Mouse (Mus musculus) limb, embryonic 11.5 days (tissue): ENCODE measurements around the gene Eif4g3. TPM values are rescaled to one million over a fixed set of nuclear protein-coding genes. Genes with fewer than 3 reads are reported as not detected.

Experiments
- ATAC-seq: fragments of 200-750 bp; cut with Nextera tagmentation; 2 replicates; pipeline ENCODE4 v1.8.0; 2017; ENCODE audit warnings: low read depth; ENCODE audit not compliant: insufficient number of reproducible peaks, low FRiP score, low TSS enrichment
- DNase-seq: peaks from one replicate; pipeline ENCODE4 v3.0.0-alpha.2; 2015; ENCODE audit warnings: low spot score
- H3K27ac ChIP-seq: fragments of 300-500 bp; sonication (generic); replicated peaks from 2 replicates; pipeline ENCODE4 v1.5.1; 2014; ENCODE audit warnings: low read depth, mild to moderate bottlenecking, low read length
- H3K27me3 ChIP-seq: fragments of 300-500 bp; sonication (generic); 2 replicates; pipeline ENCODE4 v1.6.1; 2014; ENCODE audit warnings: mild to moderate bottlenecking, low read length, mixed read lengths; ENCODE audit not compliant: control insufficient read depth, insufficient read depth
- H3K36me3 ChIP-seq: fragments of 300-500 bp; sonication (generic); 2 replicates; pipeline ENCODE4 v1.6.1; 2014; ENCODE audit warnings: mild to moderate bottlenecking, low read length, moderate library complexity, mixed read lengths; ENCODE audit not compliant: control insufficient read depth, insufficient read depth
- H3K4me1 ChIP-seq: fragments of 300-500 bp; sonication (generic); 2 replicates; pipeline ENCODE4 v1.6.1; 2014; ENCODE audit warnings: low read length, mixed read lengths; ENCODE audit not compliant: control insufficient read depth, insufficient read depth
- H3K4me2 ChIP-seq: fragments of 300-500 bp; sonication (generic); 2 replicates; pipeline ENCODE4 v1.6.1; 2014; ENCODE audit warnings: low read depth, mild to moderate bottlenecking, moderate library complexity; ENCODE audit not compliant: severe bottlenecking
- H3K4me3 ChIP-seq: fragments of 300-500 bp; sonication (generic); 2 replicates; pipeline ENCODE4 v1.5.1; 2014; ENCODE audit warnings: low read depth, low read length
- H3K9ac ChIP-seq: fragments of 300-500 bp; sonication (generic); 2 replicates; pipeline ENCODE4 v1.6.1; 2014; ENCODE audit warnings: mild to moderate bottlenecking, low read length
- H3K9me3 ChIP-seq: fragments of 300-500 bp; sonication (generic); 2 replicates; pipeline ENCODE4 v1.6.1; 2016; ENCODE audit warnings: low read length; ENCODE audit not compliant: control insufficient read depth
- WGBS: fragments of 180-500 bp; shearing (Covaris S2); extraction: QIAGEN DNeasy Blood & Tissue Kit; methylation state at CpG from one replicate; pipeline ENCODE4 v1.1.7; 2014; 5-methylcytosine and 5-hydroxymethylcytosine counted together
- polyA plus RNA-seq: library from polyadenylated mRNA; unstranded; fragments of >200 nt; fragmentation: Nextera tagmentation; extraction: Ambion mirVana; gene quantifications from 2 replicates; pipeline ENCODE4 v1.2.1, GENCODE M21; 2014

Eif4g3 gene
- polyA plus RNA-seq, 1 experiment from 2014 or later: 45.5 TPM

DNA sequence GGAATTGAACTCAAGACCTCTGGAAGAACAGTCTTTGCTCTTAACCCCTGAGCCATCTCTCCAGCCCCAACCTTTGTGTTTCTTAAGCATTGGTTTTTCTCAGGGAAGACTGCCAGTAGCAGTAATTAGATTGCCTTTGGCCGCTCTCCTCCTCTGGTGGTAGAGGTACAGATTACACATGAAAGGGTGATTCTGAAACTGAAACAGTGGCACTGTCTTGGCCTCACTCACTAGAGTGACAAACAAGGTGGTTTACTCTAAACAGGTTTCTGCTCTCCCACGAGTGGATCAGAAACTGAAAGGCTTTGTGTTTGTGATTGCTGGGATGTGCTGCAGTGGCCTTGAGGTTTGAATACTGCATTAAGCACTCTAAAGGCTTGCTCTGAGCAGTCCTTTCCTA, 96.7 kb downstream of the Eif4g3 start:
- Histone ChIP-seq H3K9me3 (no peaks in the 10 kb centered on the region), H3K4me3 (no peak overlapping the region), H3K9ac (no peak overlapping the region), H3K4me2 (no peak overlapping the region), H3K36me3 (peaks cover 9% of the 10 kb centered on the region), H3K27me3 (no peaks in the 10 kb centered on the region), H3K27ac (no peak overlapping the region), H3K4me1 (no peaks in the 10 kb centered on the region)
- no peak for DNase-seq
- WGBS: 83% methylated on average over 2 of the region's 2 CpGs
- ATAC-seq: no peak

DNA sequence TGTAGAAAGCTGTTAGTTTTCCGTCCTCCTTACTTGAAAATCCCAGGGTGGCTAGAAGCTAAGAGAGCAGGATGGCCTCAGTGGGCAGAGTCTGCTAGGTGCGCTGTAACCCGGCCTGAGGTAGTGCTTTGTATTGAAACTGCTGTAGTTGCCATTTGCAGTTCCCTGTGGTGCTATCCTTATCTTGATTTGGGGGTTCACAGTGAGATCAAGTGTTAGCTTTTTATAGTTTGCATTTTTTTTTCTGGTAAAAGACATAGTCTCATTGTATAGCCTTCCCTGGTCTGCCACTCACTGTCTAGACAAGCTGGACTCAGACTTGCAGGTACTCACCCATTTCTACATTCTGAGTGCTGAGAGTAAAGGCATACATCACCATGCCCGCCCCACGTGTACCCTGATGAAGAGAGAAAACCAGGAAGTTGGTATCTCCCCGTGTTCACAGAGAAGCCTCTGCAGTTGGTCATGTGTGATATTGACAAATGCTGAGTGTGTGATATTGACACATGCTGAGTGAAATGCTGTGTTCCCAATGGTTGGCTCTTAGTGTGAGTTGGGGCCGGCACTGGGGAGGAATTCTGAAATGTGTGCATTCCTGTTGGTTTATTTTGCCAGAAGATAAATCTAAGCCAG, 98.9 kb downstream of the Eif4g3 start:
- 92% methylated on average over 7 of the region's 7 CpGs for WGBS
- ATAC-seq: no peak
- H3K36me3 ChIP-seq: peaks cover 6% of the 10 kb centered on the region

DNA sequence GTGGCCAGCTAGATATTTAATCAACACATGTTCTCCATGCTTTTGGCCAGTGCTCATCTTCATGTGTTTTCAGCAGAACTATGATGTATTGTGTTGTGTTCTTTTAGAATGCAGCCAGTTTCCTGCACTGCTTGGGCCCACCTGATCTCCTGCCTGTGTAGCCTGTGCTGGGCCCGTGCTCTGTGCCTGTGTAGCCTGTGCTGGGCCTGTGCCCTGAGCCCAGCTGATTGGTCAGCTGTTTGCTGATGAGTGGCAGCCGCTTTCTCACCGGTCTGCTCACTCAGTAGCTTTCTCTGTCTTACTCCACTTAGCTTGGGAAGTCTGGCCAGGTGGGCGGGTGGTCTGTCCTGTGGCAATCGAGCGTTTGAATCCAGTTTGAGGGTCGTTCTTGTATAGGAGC, 107.6 kb downstream of the Eif4g3 start:
- DNase-seq: no peak

More for the DNA sequence above, 98.9 kb downstream of the Eif4g3 start:
- H3K4me1 ChIP-seq: no peaks in the 10 kb centered on the region
- no peak overlapping the region for H3K4me2 ChIP-seq
- H3K9me3 ChIP-seq: no peaks in the 10 kb centered on the region
- H3K27ac ChIP-seq: no peak overlapping the region
- no peak for DNase-seq
- no peaks in the 10 kb centered on the region for H3K27me3 ChIP-seq
- H3K9ac ChIP-seq: no peak overlapping the region
- no peak overlapping the region for H3K4me3 ChIP-seq

DNA sequence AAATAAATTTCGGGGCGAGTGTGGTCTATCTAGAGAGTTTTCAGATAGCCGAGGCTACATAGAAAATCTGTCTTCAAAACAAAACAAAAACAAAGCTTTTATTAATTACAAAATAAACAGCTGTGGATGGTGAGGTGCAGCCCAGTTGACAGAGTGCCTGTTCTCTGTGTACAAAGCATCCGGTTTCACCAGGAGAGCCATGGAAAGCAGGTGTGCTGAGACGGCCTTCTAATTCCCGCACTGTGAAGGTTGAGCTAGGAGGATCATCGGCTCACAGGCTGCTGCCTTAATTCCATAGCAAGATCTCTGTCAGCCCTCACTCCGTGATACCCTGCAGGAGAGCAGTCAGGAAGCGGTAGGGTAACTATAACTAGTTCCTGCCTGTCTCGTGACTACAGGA, 109.0 kb downstream of the Eif4g3 start:
- no peak for ATAC-seq
- WGBS: 87% methylated on average over 10 of the region's 10 CpGs
- no peak overlapping the region for H3K27ac ChIP-seq

More for the DNA sequence above, 107.6 kb downstream of the Eif4g3 start:
- H3K4me2 ChIP-seq: no peak overlapping the region
- H3K4me3 ChIP-seq: no peak overlapping the region
- H3K9ac ChIP-seq: no peak overlapping the region
- H3K36me3 ChIP-seq: peaks cover 11% of the 10 kb centered on the region; the same call in 1 of the 2 replicates
- no peaks in the 10 kb centered on the region for H3K9me3 ChIP-seq
- no peaks in the 10 kb centered on the region for H3K4me1 ChIP-seq
- no peak overlapping the region for H3K27ac ChIP-seq
- ATAC-seq: no peak
- no peaks in the 10 kb centered on the region for H3K27me3 ChIP-seq
- whole genome bisulfite sequencing: 92% methylated on average over 7 of the region's 7 CpGs

DNA sequence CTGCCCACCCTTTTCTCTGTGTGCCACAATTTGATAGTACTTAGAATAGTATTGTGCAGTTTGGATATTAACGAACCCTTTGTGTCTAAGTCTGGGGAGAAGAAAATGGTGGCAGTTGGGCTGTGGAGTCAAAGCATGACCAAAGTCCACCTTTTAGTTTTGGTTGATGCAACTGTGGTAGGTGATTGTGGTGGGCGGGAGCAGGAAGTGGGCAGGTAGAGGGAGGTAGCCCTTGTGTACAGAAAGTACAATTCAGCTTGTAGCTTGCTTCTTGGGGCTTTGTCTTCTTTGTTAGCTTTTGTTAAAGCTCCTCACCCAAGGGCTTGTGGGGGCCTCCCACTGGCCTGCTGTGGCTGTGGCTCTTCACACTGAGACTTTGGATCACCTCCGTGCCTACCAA, 109.6 kb downstream of the Eif4g3 start:
- no peak overlapping the region for H3K4me2 ChIP-seq
- ATAC-seq (no peak), DNase-seq (no peak)
- no peak overlapping the region for H3K9ac ChIP-seq
- no peaks in the 10 kb centered on the region for H3K27me3 ChIP-seq
- WGBS: 95% methylated on average over 3 of the region's 3 CpGs
- no peaks in the 10 kb centered on the region for H3K9me3 ChIP-seq
- no peaks in the 10 kb centered on the region for H3K4me1 ChIP-seq
- no peak overlapping the region for H3K27ac ChIP-seq
- no peak overlapping the region for H3K4me3 ChIP-seq
- H3K36me3 ChIP-seq: peaks cover 17% of the 10 kb centered on the region; the same call in 1 of the 2 replicates

More for the DNA sequence above, 109.0 kb downstream of the Eif4g3 start:
- H3K9me3 ChIP-seq: no peaks in the 10 kb centered on the region
- H3K4me3 ChIP-seq: no peak overlapping the region
- no peaks in the 10 kb centered on the region for H3K4me1 ChIP-seq
- no peak overlapping the region for H3K9ac ChIP-seq
- H3K27me3 ChIP-seq: no peaks in the 10 kb centered on the region
- peaks cover 18% of the 10 kb centered on the region; the same call in 1 of the 2 replicates for H3K36me3 ChIP-seq
- H3K4me2 ChIP-seq: no peak overlapping the region
- DNase-seq: no peak

DNA sequence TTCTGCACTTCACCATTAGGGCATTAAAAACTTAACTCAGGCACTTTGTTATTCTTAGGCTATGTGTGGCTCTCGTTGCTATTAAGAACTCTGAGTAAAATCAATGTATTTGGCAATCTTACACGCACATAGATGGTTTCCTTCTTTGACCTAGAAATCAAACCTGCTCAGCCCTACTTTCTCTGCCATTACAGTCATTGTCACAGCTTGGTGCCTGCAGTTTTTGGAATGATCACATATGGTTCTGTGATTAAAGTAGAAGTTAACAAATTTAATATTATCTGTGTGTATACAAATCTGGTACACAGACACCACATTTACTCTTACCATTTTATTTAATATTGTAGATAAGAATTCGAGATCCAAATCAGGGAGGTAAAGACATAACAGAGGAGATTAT, 112.1 kb downstream of the Eif4g3 start:
- WGBS: 93% methylated on average over 3 of the region's 3 CpGs
- Histone ChIP-seq H3K27me3 (no peaks in the 10 kb centered on the region), H3K36me3 (peaks cover 25% of the 10 kb centered on the region; the same call in 1 of the 2 replicates), H3K9me3 (no peaks in the 10 kb centered on the region), H3K4me1 (no peaks in the 10 kb centered on the region), H3K27ac (no peak overlapping the region), H3K9ac (no peak overlapping the region), H3K4me2 (no peak overlapping the region), H3K4me3 (no peak overlapping the region)
- no peak for DNase-seq
- ATAC-seq: no peak

DNA sequence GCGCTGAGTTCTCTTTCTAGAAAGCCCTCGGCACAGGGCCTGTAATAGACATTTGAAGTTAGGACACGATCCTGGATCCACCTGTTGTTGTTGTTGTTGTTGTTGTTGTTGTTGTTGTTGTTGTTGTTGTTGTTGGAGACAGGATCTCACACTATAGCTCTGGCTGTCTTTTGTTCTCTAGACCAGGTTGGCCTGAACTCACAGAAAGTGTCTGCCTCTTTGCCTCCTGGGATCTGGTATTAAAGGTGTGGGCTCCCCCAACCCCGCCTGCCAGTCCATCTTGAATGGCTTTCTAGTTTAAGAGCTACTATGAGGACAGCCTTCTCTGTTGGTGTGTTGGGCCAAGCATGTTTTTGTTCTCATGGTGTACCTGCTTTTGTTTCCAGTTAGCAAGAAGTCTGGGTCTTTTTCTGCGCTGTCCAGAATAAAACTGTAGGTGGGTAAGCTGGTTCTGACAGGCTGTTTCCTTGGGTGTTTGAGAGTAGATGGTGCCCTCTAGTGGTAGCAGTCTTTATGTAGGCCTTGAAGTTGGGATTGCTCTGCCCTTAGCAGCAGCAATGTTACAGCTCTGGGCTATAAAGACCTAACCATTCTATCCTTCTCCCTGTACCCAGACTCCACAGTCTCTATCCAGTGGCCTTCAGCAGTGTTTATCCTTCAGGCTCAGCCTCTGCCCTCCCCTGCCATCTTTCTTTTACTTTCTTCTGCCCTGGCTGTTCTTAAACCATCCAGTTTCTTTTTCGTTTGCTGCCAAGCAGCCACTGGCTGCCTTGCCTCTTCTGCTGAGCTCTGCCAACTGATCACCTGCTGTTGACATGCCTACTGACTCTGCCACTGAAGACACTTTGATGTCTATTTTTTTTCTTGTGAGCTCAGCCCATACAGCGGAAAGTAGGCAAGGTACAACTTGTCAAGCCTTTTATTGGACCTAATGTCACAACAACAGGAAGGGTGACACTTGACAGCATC, 114.9 kb downstream of the Eif4g3 start:
- peak; percentile 51 for DNase-seq
- Histone ChIP-seq H3K27me3 (no peaks in the 10 kb centered on the region), H3K4me1 (no peaks in the 10 kb centered on the region), H3K9ac (no peak overlapping the region), H3K36me3 (peaks cover 23% of the 10 kb centered on the region; the same call in 1 of the 2 replicates), H3K4me3 (no peak overlapping the region), H3K4me2 (no peak overlapping the region), H3K9me3 (no peaks in the 10 kb centered on the region), H3K27ac (no peak overlapping the region)
- 91% methylated on average over 7 of the region's 7 CpGs for WGBS
- ATAC-seq: no peak

DNA sequence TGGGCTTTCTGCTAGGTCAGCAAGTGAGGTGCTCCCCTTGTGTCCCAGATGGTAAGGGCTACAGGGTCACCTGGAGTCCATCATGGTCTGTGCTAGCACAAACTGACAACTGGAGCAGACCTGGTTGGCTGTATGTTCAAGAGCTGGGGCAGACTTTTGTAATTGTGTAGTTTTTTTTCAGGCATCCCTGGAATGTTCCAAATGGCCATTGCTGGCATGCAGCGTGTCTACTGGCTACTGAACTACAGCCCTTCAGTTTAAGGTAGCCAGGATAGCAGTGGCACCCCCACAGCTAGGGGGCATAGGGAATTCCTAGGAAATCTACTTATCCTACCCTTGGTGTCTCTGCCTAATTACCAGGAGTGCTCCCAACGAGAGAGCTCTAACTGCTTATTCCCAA, 115.7 kb downstream of the Eif4g3 start:
- Histone ChIP-seq H3K36me3 (peaks cover 21% of the 10 kb centered on the region; the same call in 1 of the 2 replicates), H3K9me3 (no peaks in the 10 kb centered on the region), H3K4me3 (no peak overlapping the region), H3K27ac (no peak overlapping the region), H3K9ac (no peak overlapping the region), H3K27me3 (no peaks in the 10 kb centered on the region), H3K4me1 (no peaks in the 10 kb centered on the region), H3K4me2 (no peak overlapping the region)
- 48% methylated on average over 2 of the region's 2 CpGs for WGBS
- DNase-seq (no peak), ATAC-seq (no peak)
